Mouse (Mus musculus) cerebellum, adult 11 months (tissue): Measurements from ENCODE around the gene Rpl7a.
"Not testable (repeated sequence)": the region's sequence is repeated elsewhere in the genome, so short reads cannot be mapped to it uniquely, and the experiment has no call there.

Experiments used
- DNase-seq: peaks from one replicate; pipeline ENCODE4 v3.0.0; 2022

Rpl7a gene

DNA sequence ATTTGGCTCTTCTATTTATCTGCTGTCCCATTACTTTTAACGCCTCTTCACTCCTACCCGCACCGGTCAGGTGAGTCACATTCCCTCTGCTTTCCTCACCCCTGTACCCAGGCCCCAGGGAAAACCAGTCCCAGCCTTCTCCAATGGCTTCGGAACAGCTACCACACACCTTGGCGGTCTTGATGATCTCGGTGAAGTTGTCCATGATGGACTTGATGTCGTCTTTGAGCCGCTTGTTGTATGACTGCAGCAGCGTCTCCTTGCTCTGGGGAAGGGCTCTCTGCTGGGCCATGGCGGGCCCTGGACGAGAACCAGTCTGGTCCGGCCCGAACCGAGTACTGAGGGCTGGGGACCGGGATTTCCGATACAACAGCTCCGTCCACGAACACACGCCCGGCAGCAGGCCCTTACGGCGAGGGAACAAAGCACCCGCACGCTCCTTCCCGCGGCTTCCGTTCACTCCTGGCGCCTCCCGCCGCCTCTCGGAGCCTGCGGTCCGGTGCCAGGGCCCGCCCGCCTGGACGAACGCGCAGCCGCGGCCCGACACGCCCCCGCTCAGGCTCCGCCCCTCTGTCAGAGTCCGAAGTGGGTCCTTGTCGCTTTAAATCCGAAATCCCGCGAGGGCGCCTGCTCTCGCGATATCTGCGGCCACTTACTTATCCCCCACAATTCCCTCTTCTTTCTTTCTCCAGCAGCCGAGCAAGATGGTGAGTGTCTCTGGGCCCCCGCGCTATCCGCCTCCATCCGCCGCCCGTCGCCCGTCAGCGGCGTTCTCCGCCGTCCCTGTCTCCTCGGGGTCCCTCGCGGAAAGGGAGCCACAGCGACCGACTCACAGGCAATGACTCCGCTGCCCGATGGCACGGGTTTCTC, at the start of gene Rpl7a, which contains the start of gene Med22:
Gene Rpl7a (plus strand): TSS at position 641 of the 870 bp plus-strand sequence.
Gene Med22 (minus strand): TSS at position 554 of the 870 bp plus-strand sequence.
- DNase-seq: peak; percentile 100

DNA sequence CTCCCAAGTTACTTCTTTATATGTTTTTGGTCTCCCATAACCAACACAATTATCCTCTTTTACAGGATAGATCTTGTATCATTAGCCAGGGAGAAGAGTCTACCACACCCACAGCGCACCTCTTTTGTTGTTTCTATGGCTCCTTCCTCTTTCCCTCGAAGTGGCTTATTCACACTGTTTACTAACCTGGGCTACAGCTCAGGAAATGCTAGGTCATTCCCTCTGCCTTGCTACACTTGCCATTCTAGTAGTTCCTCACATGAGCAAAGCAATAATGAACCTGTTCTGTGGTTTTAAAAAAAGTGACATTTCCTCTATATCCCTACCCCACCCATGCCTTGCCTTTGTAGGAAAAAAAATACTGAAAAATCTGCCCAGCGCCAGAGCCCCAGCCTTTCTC, 47.7 kb upstream of the Rpl7a start:
- DNase-seq: no peak

DNA sequence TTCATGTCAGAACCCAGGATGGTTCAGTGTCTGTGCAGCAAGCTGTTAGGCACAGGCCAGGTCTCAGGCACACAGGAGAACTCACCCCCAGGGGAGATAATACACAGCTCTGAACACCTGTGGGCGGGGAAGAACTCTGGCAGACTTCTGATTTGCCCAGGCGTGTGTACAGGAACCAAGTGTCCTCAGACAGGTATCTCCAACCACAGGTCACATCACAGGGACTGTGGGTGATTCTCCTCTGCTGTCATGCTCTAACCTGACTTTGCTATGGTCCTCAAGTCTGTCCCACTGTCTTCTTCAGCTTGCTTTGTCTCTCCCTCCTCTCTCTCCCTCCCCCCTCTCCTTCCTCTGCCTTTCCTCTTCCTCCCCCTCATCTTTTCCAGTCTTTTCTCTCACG, 45.7 kb upstream of the Rpl7a start, which contains the start of gene Abo:
Gene Abo (minus strand): TSS at position 101 of the 400 bp plus-strand sequence.
- no peak for DNase-seq

DNA sequence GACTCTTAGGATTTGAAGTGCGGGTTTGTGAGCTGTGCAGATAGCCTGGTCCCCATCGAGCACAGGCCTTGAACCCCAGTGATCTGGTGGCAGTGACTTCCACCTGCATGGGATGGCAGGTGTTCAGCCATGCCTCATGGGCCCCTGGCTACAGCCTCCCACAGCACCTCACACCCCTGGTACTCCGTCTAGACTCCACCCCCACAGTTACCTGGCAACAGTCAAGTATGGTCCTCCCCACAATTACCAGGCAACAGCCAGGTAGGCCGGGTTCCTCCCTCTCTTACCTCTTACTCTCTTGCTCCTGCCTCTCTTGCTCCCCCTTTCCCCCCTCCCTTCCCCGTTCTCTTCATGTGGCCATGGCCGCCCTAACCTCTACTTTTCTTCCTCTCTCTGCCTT, 39.9 kb upstream of the Rpl7a start:
- no peak for DNase-seq

DNA sequence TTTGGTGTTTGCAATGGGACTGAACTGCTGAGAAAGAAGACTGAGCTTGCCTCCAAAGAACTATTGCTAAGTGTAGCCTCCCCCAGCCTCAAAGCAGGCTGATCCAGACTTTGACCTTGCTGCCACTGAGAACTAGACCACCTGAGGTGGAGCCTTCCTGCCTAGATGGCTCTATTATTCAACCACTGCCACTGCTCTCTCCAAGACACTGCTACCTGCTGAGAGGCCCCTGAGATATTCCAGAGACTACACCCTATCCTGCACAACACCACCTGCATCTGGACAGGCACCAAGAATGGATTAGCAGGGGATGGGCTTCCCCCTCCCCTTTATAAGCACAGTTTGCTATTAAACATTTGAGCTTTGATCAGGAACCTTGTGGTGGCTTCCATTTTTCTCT, 32.0 kb upstream of the Rpl7a start:
- no peak for DNase-seq

DNA sequence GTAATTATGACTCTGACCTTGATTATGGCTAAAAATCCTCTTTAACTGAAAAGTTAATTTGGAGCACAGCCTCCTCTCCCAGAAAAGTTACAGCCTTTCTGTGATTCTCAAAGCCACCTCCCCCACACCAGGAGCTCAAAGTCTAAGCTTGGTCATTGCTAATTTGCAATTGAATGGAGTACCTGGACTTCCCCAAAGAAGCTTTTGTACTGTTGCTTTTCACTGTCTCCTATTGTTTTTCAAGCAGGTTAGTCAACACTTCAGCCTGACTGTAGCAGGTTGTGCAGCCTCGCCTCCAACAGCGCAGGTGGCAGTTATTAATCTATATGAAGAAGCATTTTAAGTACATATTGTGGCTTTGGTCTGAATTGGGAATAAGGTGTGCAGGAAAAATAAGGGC, 25.0 kb upstream of the Rpl7a start:
- not testable (repeated sequence) for DNase-seq

DNA sequence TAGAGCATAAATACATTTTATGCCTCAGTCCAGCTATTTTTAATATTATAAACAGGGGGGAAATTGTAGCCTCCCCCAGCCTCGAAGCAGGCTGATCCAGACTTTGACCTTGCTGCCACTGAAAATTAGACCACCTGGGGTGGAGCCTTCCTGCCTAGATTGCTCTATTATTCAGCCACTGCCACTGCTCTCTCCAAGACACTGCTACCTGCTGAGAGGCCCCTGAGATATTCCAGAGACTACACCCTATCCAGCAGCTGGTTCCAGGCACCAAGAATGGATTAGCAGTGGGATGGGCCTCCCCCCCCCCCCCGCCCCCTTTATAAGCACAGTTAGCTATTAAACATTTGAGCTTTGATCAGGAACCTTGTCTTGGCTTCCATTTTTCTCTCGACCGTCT, 24.4 kb upstream of the Rpl7a start:
- not testable (repeated sequence) for DNase-seq

DNA sequence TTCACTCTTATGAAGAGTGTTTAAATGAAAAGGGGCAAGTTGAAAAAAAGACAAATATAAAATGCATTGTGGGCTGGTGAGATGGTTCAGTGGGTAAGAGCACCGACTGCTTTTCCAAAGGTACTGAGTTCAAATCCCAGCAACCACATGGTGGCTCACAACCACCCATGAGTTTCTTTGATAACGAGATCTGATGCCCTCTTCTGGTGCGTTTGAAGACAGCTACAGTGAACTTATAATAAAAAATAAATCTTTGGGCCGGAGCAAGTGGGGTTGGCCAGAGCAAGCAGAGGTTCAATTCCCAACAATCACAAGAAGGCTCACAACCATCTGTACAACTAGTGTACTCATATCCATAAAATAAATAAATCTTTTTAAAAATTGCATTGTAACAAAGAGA, 14.7 kb upstream of the Rpl7a start:
- no peak for DNase-seq

DNA sequence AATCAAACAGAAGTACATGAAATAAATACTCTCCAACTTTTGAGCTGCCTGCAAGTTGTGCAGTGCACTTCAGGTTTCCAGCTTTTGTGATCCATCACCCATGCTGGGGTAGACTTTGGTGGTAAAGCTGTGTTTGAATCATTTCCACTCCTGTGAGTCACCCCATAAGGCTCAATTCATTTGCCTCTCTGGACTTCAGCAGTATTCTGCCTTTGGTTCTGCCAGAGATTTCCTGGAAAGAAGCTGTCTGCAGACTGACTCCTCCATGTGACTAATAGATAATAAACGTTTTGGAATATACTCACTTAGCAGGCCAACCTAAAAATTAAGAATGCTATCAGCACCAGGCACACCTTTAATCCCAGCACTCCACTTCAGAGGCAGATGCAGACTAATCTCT, 9.8 kb upstream of the Rpl7a start:
- no peak for DNase-seq

DNA sequence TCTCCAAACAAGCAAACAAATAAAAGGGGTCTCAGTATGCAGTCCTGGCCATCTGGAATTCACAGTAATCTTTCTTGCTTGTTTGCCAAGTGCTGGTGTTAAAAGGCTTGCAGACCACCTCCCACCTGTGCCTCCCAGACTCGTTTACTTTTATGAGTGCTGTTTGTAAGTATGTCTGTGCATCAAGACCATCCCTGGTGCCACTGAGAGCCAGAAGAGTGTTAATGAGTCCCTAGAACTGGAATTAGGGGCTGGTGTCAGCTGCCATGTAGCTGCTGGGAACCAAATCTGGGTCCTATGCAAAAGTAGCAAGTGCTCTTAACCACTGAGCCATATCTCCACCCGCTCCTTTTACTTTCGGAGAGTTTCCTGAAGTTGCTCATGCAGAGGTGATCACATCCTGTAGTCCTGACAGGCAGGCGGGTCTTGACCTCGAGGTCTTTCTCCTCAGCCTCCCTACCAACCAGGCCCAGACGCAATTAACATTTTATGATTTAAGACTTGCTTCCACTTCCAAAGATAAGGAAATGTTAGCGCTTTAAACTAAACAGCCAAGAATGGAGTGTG, 8.6 kb upstream of the Rpl7a start:
- DNase-seq: no peak

DNA sequence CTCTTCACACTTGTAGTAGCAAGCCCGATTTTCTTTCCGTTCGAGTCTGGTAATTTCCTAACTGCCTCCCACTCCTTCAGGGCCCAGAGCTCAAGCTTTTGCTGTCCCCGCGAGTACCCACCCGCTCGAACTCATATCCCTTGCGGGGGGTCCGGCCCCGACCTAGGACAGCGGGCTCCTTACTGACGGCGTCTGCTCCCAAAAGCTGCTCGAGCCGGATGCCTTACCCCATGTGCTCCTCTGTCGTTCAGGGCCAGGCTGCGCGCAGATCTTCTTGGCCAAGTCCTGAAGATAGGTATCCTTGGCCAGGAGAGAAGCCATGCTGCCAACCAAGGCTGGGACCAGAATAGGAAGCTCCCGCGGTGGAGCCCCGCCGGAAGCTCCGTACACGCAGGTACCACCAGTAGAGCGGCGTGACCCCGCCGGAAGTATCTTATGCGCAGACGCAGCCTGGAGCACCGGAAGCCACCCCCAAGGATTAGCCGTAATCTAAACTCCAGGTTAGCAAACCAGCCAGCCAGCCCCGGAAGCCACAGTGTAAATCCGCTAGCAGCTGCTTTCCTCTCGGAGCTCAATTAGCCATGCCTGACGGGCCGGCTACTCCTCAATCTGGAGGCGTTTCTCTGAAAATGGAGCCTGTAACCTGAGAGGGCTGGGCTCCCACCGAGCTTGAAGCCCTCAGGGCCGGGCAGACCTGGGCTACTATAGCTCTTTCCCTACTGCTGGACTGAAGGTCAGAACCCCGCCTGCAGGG, 7.9 kb upstream of the Rpl7a start, which contains the start of gene Surf6:
Gene Surf6 (minus strand): TSS at position 413 of the 754 bp plus-strand sequence.
- peak; percentile 91 for DNase-seq

DNA sequence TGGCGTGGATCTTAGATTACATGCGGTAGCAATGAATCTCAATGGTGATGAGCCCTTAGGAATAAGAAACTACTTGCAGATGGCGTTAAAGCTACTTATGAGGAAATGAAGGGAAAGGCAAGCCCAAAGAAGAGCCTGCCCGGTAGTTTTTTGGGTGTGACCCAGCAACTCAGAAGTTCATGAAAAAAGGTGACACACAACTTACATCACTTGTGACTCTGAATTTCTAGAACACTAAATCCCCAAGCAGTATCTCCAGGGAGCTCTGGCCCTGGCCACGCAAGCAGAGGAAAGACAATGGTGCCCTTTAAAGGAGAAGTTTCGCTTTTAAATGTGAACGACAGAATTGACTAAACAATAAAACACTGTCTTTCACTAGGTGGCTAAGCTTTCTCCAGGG, 7.3 kb upstream of the Rpl7a start:
- DNase-seq: no peak

DNA sequence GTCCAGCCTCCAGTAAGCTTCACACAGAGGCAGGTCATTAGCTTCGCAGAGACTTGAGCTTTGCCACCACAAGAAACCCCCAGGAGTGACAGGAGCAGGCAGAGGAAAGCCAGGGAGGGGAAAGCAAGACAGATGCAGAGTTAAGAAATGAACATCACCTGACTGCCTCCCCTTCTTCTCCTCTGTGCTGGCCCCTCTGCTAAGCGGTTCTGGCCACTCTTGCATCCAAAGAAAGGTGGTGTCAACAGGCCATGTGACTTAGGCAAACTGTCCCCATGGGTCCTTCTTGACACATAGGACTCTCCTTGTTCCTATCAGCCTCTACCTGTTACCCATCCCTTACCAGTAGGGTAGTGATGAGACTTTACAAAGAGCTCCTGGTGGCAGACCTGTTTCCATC, 4.6 kb upstream of the Rpl7a start:
- no peak for DNase-seq

DNA sequence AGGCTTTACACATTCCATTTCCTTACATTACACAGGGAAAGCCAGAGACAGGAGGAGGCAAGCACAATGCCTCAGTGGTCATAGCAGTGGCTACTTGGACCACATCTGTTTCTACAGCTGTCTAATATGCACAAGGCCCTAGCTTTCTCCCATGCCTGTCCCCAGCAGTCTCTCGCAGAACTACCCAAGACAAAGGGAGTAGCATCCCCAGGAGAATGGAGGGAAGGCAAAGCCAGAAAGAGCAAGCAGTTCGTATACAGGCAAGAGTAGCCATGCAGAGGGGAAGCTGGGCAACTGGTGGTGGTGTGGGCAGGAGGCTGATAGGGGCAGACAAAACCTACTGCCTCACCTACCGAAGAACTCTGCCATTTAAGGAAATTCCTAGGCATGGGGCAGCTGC, 4.1 kb upstream of the Rpl7a start:
- no peak for DNase-seq

DNA sequence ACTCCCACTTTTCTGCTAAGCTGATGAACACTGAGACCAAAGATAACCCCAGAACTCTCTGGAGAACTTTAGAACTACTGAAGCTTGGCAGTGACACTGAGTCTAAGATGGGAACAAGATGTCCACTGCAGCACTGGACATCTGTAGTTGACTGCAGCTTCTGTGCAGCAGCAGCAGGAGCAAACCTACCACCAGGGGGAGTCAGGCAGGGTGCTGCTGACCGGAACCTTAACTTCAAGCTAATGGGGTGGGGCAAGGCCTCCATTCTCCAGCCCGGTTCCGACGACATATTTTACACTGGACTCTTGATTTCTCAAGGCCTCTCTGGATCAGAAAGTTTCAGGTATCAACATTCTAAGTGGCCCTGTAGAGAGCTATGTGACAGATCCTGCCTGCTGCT, 3.5 kb upstream of the Rpl7a start:
- no peak for DNase-seq

DNA sequence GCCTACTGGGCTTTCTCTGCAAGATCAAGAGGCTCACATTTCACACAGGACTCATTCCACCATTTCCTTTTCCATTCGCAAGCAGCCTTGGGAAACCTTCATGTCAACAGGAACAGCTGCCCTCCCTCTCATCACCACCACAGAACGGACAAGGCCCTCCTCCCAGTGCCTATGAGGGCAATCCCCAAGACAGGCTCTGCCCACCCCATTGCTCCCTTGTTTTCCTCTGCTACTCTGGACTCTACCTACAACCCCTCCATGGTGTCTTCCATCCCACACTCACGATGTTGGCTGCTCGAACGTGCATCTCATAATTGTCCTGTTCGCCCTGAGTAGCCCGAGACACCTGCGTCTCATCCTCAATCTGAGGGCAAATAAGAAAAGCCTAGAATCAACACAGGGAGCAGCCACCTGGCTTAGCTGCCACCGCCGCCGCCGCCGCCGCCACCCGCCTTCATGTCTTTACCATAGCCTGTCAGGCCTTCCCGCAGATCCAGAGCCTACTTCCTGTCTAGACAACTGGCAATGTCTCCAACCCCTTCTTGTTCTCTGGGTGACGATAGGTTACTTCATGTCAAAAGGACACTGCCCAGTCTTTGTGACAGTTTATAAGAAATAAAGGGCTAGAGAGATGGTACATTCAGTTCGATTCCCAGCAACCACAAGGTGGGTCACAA, 1.7 kb upstream of the Rpl7a start:
- DNase-seq: no peak

DNA sequence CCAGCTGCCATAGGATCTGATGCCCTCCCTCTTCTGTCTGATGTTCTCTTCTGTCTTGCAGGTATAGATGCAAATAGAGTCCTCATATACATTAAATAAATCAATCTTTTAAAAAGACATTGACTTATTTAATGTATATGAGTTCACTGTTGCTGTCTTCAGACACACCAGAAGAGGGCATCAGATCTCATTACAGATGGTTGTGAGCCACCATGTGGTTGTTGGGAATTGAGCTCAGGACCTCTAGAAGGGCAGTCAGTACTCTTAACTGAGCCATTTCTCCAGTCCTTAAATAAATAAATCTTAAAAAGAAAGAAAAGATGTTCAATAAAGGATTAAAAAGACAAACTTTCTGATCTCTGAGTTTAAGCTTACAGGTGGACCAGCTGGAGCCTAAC, 1.2 kb upstream of the Rpl7a start:
- DNase-seq: no peak

DNA sequence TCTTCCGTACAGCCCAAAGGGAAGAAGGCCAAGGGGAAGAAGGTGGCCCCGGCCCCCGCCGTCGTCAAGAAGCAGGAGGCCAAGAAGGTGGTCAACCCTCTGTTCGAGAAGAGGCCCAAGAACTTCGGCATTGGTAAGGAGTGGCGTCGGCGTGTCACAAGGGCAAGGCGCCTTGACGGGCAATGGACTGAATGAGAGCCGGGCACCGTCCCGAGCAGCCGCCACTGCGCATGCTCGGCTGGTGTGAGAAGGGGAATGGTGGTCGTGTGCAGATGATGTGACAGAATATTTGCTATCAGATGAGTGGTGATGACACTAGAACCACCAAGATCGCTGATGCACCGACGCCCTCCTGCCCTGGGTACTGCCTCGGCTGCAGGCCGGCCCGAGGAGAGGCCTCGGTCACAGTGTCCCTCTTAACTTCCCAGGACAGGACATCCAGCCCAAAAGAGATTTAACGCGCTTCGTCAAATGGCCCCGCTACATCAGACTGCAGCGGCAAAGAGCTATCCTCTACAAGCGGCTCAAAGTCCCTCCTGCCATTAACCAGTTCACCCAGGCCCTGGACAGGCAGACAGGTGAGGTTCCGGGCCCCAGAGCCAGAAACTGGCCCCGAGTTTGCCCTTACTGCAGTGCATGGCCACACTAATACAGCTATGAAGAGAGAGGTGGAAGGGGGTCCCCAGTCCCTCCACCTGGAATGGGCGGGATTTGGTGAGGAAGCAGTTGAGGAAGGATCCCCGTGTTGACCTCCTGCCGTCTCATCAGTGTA, 616 bp downstream of the Rpl7a start:
- DNase-seq: peak; percentile 54

DNA sequence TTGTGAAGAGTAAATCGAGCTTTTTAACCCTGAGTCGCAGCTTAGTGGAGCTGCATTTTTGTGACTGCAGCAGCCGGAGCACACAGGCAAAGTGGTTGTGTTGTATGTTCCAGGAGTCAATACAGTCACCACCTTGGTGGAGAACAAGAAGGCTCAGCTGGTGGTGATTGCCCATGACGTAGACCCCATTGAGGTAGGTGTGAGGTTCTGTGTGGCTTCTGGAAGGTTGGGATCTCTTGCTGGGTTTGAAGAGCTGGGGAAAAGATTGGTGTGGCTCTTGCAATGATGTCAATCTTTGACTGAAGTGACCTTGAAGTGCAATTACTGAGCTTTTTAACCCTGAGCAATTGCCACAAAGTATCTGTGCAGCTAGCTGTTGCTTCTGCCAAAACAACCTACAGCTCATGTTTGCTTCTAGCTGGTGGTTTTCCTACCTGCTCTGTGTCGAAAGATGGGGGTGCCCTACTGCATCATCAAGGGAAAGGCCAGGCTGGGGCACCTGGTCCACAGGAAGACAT, 1.7 kb downstream of the Rpl7a start:
- DNase-seq: no peak

DNA sequence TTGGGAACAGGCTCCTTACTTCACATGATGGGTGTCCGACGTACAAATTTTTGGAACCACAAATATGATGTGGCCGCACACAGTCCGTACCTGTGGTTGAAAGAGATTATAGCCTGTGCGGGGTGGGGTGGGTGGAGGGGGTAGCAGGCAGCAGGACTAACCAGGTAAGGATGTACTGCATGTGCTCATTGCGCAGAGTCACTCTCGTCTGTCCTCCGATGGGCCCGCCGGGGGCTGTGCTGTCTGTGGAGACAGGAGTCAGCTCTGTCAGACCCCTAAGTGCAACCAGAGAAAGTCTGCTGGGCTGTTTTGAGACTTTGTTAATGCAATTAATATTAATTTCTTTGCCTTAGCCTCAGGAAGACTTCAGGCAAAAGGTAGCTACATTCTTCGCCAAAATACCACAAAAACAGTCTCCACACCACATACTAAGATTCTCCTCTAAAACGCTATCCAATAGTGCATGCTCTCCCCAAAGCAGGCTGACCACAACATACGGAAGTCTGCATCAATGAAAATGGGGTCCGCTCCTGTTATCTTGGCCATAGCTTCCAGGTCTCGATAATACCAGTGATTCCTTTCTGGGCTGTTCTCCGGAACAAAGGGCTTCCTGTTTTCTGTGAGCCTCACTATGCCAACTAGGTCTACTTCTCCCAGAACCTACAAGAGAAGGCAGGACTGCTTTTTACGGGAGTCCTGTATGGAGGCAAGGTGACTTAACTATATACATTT, 3.0 kb downstream of the Rpl7a start:
- DNase-seq: no peak
